Mouse (Mus musculus) inflammation-experienced regulatory T-cells, adult 6 months (primary cell): Measurements from ENCODE around the gene Ucn2. TPM values are rescaled to one million over a fixed set of nuclear protein-coding genes. Genes with fewer than 3 reads are reported as not detected.

ENCODE experiments used
- ATAC-seq: one replicate; pipeline ENCODE4 v1.8.0; 2017
- polyA plus RNA-seq, 3 experiments: library from polyadenylated mRNA; unstranded; fragments of 100-300 nt; shearing (Covaris generic); gene quantifications; one replicate each; pipeline ENCODE4 v1.2.1; 2017

Ucn2 gene
- polyA plus RNA-seq, 3 experiments from 2014 or later = not detected

GRCm38 (mm10) chr9:109032435-109032834, 46.6 kb downstream of the Ucn2 start:
- ATAC-seq = no peak

Other genes with a start within 250 kb of the Ucn2 start
- 10 to 100 TPM; 10.9 to 24.0 (median 19.8) TPM for gene Ip6k2, start 202.2 kb upstream of the Ucn2 start, polyA plus RNA-seq
- gene Nckipsd, start 177.6 kb upstream of the Ucn2 start, polyA plus RNA-seq = 1 to 10 TPM; 6.0 to 7.1 (median 6.8) TPM
- not detected for gene Celsr3, start 159.7 kb upstream of the Ucn2 start, polyA plus RNA-seq
- gene Slc26a6, start 132.7 kb upstream of the Ucn2 start, polyA plus RNA-seq = 10 to 100 TPM in 1 of 3 experiments, 1 to 10 TPM in 2; 7.3 to 12.6 (median 8.2) TPM
- not detected for gene Tmem89, start 71.4 kb upstream of the Ucn2 start, polyA plus RNA-seq
- 100 to 1,000 TPM; 187 to 203 (median 188) TPM for gene Uqcrc1, start 49.4 kb upstream of the Ucn2 start, polyA plus RNA-seq
- under 1 TPM in 2 of 3 experiments, not detected in 1; 0.05 to 0.39 TPM for gene Col7a1, start 32.4 kb upstream of the Ucn2 start, polyA plus RNA-seq
- gene Pfkfb4, start 5.8 kb downstream of the Ucn2 start, polyA plus RNA-seq = 1 to 10 TPM; 2.7 to 4.4 (median 4.2) TPM
- gene Shisa5, start 52.6 kb downstream of the Ucn2 start, polyA plus RNA-seq = 1,000 to 10,000 TPM; 1,866 to 3,808 (median 3,640) TPM
- gene Trex1, start 73.7 kb downstream of the Ucn2 start, polyA plus RNA-seq = 10 to 100 TPM; 42.7 to 50.3 (median 49.9) TPM
- 10 to 100 TPM; 19.2 to 28.2 (median 24.9) TPM for gene Atrip, start 88.1 kb downstream of the Ucn2 start, polyA plus RNA-seq
- gene Ccdc51, start 96.5 kb downstream of the Ucn2 start, polyA plus RNA-seq = 10 to 100 TPM; 12.1 to 15.5 (median 12.3) TPM
- 100 to 1,000 TPM; 763 to 998 (median 907) TPM for gene Tma7, start 96.6 kb downstream of the Ucn2 start, polyA plus RNA-seq
- 1 to 10 TPM; 1.1 to 1.5 (median 1.1) TPM for gene Plxnb1, start 109.4 kb downstream of the Ucn2 start, polyA plus RNA-seq
- not detected for gene Fbxw21, start 176.0 kb downstream of the Ucn2 start, polyA plus RNA-seq
- not detected for gene Fbxw13, start 210.0 kb downstream of the Ucn2 start, polyA plus RNA-seq
- not detected for gene Fbxw20, start 248.7 kb downstream of the Ucn2 start, polyA plus RNA-seq